Mouse (Mus musculus): ENCODE results near the gene Ctdspl. TPM values are rescaled to one million over a fixed set of nuclear protein-coding genes. Genes with fewer than 3 reads are reported as not detected.
A peak's percentile ranks its signal among the peaks of the same experiment; 100 is the strongest.

Gene Ctdspl
- polyA plus RNA-seq (2012; rRNA removed), result 30.1 and 33.7 TPM in 2 replicates

GRCm38 (mm10) chr9:118926111-118926650 lies at the start of gene Ctdspl:
Ctdspl (plus strand) TSS chr9:118926453.
- DNase-seq (ENCODE audit: extremely low spot score in 1 of 2, low spot score in 1 of 2), result peak in 1 of 2 experiments; percentile 66

DNA sequence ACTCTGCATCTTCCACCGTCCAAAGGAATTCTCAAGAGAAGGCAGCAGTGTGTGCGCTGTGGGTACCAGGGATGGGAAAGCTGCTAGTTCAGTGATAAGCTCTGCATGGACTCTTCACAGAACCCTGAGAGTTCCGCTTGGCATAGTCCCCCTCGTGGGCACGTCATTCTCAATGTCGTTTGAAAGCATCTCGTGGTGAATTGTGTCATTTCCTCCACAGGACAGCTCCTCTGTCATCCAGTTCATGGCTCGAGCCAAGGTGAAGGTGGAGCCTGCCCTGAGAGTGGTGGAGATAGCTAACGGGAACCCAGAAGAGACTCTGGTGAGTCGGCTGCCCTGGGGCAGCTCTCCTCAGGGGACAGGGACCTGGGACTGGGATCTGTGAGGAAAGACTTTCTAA lies 49.4 kb upstream of the Ctdspl start:
- DNase-seq (ENCODE audit: extremely low spot score in 1 of 2, low spot score in 1 of 2), result no peak

GRCm38 (mm10) chr9:118877365-118878008 lies 48.8 kb upstream of the Ctdspl start:
- DNase-seq (ENCODE audit: extremely low spot score in 1 of 2, low spot score in 1 of 2), result no peak

DNA sequence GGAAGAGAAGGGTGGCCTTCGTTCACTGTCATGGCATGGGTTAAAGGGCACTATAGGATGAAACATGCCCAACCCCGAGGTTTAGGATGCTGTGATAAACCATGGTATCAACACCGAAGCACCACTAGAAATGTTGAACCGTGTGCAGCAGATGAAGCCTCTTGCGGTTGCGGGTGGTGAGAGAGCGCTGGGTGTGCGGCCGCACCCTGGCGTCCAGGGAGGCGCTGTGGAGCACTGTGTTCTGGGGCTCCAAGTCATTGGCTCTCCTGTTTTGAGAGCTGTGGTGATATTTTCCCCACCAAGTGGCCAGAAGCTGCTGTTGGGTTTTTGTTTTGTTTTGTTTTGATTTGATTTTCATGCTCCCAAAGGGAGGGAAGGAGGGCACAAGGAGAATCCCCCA lies 47.7 kb upstream of the Ctdspl start:
- DNase-seq (ENCODE audit: extremely low spot score in 1 of 2, low spot score in 1 of 2), result no peak

GRCm38 (mm10) chr9:118881281-118881945 lies 44.8 kb upstream of the Ctdspl start:
- DNase-seq (ENCODE audit: extremely low spot score in 1 of 2, low spot score in 1 of 2), result no peak

GRCm38 (mm10) chr9:118881946-118882284 lies 44.3 kb upstream of the Ctdspl start:
- DNase-seq (ENCODE audit: extremely low spot score in 1 of 2, low spot score in 1 of 2), result no peak

DNA sequence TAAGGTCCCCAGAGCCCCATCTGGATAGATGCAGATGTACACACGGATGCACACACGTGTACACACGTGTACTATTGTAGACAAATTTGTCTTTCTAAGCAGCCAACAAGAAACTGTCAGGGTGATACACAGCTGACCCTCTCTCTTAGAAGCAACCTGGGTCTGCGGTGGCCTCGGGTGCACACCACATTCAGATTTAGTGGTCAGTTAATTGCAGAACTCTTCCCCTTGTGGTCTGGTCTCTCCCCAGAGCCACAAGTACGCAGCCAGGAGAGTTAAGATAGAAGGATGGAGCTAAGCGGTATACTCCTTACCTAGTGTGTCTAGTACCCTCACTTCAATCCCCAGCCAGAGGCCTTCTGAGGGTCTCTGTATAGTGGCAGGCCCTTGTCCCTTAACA lies 43.1 kb upstream of the Ctdspl start:
- no peak for DNase-seq (ENCODE audit: extremely low spot score in 1 of 2, low spot score in 1 of 2)

DNA sequence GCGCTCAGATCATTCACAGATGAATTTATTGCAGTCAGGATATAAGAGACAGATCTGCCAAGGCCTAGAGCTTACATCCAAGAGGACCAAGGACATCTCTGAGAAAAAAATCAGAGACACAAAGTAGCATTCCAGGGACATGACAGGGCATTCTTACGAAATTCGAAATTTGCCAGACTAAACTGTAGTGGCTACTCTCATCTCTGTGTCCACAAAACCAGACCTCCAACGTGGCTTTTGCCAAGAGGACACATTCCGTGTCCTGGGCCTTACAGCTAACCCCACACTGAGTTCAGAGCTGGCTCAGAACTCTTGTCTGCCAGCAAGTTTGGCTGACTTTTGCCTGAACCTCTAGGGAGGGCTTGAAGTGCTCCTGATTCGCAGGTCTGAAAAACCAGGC lies 40.5 kb upstream of the Ctdspl start:
- no peak for DNase-seq (ENCODE audit: extremely low spot score in 1 of 2, low spot score in 1 of 2)

DNA sequence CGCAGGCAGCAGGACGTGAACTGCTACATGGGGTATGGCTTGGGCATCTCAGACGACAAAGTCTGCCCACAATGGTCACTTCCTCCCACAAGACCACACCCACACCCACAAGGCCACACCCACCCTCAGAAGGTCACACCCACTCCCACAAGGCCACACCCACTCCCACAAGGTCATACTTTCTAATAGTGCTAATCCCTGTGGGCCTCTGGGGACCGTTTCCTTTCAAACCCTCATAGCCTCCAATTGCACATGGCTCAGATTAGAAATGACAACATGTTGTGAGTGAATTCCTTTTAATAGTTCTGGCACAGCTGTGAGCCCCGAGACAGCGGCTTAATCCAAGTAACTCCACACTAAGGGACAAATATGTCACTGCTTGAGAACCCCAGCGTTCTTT lies 39.1 kb upstream of the Ctdspl start:
- no peak for DNase-seq (ENCODE audit: extremely low spot score in 1 of 2, low spot score in 1 of 2)

GRCm38 (mm10) chr9:118887734-118888133 lies 38.5 kb upstream of the Ctdspl start:
- DNase-seq (ENCODE audit: extremely low spot score in 1 of 2, low spot score in 1 of 2), result no peak

DNA sequence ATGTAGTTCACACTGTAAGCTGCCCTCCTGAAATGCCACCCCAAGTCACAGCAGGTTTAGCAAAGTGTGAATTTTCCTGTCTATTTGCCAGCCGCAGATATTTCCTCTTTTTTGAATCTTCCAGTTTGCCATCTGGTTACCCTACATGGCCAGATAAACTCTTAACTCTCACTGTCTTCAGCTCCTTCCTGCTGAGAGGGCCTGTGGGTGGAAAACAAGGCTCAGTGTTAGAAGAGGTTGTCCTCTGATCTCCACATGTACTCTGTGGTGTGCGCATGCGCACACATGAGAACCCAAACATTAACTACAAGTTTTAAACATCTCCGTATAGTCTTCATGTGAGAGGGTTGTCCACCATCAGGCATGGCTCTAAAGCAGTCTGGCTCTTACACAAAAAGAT lies 36.1 kb upstream of the Ctdspl start:
- no peak for DNase-seq (ENCODE audit: extremely low spot score in 1 of 2, low spot score in 1 of 2)

DNA sequence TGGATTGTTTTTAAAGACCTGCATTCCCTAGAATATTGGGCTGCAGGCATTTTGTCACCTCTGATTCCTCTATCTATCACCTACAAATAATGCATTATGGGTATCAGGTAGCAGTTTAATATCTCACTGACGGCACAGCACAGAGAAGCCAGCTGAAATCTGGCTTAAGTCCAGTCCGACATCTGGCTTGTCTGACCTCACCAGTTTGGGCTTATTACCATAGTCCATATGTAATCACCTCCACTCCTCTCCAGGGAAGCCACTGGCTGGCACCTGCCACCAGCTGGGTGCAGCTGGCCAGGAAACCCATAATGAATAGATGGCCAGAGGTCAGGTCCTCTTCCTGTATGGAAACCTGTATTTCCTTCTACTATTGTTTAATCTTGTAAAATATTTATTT lies 35.6 kb upstream of the Ctdspl start:
- no peak for DNase-seq (ENCODE audit: extremely low spot score in 1 of 2, low spot score in 1 of 2)

GRCm38 (mm10) chr9:118891068-118891467 lies 35.2 kb upstream of the Ctdspl start:
- DNase-seq (ENCODE audit: extremely low spot score in 1 of 2, low spot score in 1 of 2), result no peak

- DNase-seq (ENCODE audit: extremely low spot score in 1 of 2, low spot score in 1 of 2), result no peak
These were observed 34.7 kb upstream of the Ctdspl start for GRCm38 (mm10) chr9:118891593-118891992.

DNA sequence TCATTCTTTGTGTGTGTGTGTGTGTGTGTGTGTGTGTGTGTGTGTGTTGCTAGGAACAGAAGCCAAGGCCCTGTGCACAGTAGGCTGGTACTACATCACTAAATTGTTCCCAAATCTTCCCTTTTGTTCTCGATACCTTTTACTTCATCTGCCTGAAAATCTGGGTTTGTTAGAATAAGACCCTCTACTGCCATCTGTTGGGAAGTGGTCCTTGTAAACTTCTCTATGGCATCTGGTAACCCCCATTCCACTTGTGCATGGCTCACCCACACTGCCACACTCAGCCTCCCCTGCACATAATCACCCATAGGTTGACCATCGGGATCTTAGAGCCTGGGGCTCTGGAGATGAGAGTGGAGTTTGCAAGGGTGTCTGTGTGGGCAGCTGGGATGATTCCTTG lies 31.2 kb upstream of the Ctdspl start:
- DNase-seq (ENCODE audit: extremely low spot score in 1 of 2, low spot score in 1 of 2), result no peak

DNA sequence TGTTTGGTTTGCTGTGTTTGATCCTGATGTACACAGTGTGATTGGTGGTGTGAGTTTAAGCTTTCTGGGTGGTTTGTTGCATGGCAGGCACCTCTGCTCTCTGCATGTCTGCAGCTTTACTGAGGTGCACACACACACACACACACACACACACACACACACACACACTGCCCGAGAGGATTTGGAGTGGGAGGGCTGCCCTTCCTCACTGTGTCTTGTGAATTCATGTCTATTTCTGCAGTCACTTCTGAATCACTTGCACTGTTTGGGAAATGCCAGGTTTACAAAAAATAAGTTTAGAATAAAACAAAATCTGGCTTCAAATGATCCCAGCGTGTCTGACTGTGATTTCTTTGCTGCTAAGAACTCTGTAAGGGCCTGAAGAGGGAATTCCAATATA lies 25.6 kb upstream of the Ctdspl start:
- peak in 1 of 2 experiments; percentile 19 for DNase-seq (ENCODE audit: extremely low spot score in 1 of 2, low spot score in 1 of 2)

DNA sequence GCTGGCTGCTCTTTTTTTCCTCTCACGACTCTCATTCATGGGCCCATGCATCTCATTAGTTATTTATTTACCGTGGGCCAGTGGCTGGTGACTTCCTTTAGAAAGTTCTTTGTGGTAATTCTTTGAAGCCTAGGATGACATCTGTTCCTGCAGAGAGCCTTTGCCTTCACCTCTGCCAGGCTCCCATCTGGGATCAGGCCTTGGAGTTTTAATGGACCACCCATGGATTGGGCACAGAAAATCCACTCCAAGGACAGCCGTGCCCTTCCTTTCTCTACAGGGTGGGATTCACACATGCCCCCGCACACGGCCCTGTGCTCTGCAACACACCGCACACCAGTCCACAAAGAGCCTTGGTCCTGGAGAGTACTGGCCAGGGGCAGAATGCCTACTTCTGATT lies 24.3 kb upstream of the Ctdspl start:
- DNase-seq (ENCODE audit: extremely low spot score in 1 of 2, low spot score in 1 of 2), result no peak

DNA sequence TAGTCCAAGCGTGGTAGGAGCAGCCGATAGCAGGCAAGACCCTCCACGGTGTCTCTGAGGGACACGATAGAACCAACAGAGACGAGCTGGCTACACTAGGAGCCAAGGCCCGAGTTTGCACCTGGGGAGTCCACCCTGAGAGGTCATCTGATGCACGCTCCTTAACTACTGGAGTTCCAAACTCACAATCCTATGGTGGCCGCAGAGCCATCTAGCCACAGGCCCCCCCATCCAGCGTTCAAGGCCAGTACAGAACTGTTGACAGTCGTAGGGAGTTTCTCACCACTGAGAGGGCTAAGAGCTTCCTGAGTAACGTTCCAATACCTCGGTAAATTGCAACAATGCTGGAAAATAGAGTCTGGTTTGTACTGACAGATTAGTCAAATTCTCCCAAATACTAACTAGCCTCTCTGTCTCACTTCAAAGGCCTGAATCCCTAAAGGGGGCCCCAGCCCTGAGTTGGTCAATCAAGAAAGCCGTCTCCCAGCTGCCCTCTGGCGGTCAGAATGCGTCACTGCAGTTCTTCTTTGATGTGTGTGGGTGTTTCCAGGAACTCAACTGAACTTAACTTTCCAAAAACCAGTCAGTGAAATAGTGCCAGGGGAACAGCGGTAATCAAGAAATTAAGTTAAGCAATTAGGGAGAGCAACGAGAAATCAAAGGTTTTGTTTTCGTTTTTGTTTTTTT lies 18.2 kb upstream of the Ctdspl start:
- DNase-seq (ENCODE audit: extremely low spot score in 1 of 2, low spot score in 1 of 2), result peak; percentile 72 to 92

- no peak for DNase-seq (ENCODE audit: extremely low spot score in 1 of 2, low spot score in 1 of 2)
These were observed 13.2 kb upstream of the Ctdspl start for GRCm38 (mm10) chr9:118913048-118913447.

GRCm38 (mm10) chr9:118913613-118914012 lies 12.6 kb upstream of the Ctdspl start:
- DNase-seq (ENCODE audit: extremely low spot score in 1 of 2, low spot score in 1 of 2), result no peak

- DNase-seq (ENCODE audit: extremely low spot score in 1 of 2, low spot score in 1 of 2), result no peak
These were observed 11.7 kb upstream of the Ctdspl start for GRCm38 (mm10) chr9:118914589-118914988.

- DNase-seq (ENCODE audit: extremely low spot score in 1 of 2, low spot score in 1 of 2), result peak in 1 of 2 experiments; percentile 59
These were observed 11.0 kb upstream of the Ctdspl start for GRCm38 (mm10) chr9:118915290-118915689.

All from frontal cortex, adult 2 months (tissue).